Mouse (Mus musculus) brain, embryonic 14.5 days (tissue): ENCODE data around the gene Tex52.

Experiments
- CTCF ChIP-seq: fragments of 200-500 bp; IDR thresholded peaks from 2 replicates; pipeline ENCODE4 v1.5.1; 2012; ENCODE audit warnings: inconsistent platforms, mild to moderate bottlenecking, moderate library complexity, borderline replicate concordance; ENCODE audit not compliant: insufficient read depth, insufficient read length; ENCODE audit errors: extremely low read depth
- POLR2A ChIP-seq: fragments of 200-500 bp; IDR thresholded peaks from 2 replicates; pipeline ENCODE4 v1.6.1; 2012; ENCODE audit warnings: mild to moderate bottlenecking, inconsistent platforms, borderline replicate concordance; ENCODE audit not compliant: poor library complexity, insufficient read depth, insufficient read length, severe bottlenecking; ENCODE audit errors: extremely low read depth

GRCm38 (mm10) chr6:128346782-128347181, 28.5 kb upstream of the Tex52 start:
- TF ChIP-seq POLR2A (no peak), CTCF (no peak)
